Mouse (Mus musculus) mesoderm, embryonic 11.5 days (tissue): Measurements from ENCODE around the gene Pofut2.

Experiments
- DNase-seq: peaks from one replicate; pipeline ENCODE4 v3.0.0-alpha.2; 2012; ENCODE audit warnings: low read depth, low spot score

Pofut2 gene

GRCm38 (mm10) chr10:77314711-77315266, 55.8 kb downstream of the Pofut2 start:
- no peak for DNase-seq

GRCm38 (mm10) chr10:77315682-77316081, 56.7 kb downstream of the Pofut2 start:
- DNase-seq = no peak
